Mouse (Mus musculus) yolk sac, embryonic 10.5 days (tissue): ENCODE measurements around the gene Xrcc4.
"Not testable (repeated sequence)": the region's sequence is repeated elsewhere in the genome, so short reads cannot be mapped to it uniquely, and the experiment has no call there.

ENCODE experiments used
- DNase-seq: peaks from one replicate; pipeline ENCODE4 v3.0.0-alpha.2; 2017; ENCODE audit warnings: low spot score

Gene Xrcc4

GRCm38 (mm10) chr13:90088962-90089824 is at the start of gene Xrcc4, which contains the start of gene Tmem167:
Xrcc4 (minus strand) TSS chr13:90089608.
Tmem167 (plus strand) TSS chr13:90089123.
- peak; percentile 96 for DNase-seq

DNA sequence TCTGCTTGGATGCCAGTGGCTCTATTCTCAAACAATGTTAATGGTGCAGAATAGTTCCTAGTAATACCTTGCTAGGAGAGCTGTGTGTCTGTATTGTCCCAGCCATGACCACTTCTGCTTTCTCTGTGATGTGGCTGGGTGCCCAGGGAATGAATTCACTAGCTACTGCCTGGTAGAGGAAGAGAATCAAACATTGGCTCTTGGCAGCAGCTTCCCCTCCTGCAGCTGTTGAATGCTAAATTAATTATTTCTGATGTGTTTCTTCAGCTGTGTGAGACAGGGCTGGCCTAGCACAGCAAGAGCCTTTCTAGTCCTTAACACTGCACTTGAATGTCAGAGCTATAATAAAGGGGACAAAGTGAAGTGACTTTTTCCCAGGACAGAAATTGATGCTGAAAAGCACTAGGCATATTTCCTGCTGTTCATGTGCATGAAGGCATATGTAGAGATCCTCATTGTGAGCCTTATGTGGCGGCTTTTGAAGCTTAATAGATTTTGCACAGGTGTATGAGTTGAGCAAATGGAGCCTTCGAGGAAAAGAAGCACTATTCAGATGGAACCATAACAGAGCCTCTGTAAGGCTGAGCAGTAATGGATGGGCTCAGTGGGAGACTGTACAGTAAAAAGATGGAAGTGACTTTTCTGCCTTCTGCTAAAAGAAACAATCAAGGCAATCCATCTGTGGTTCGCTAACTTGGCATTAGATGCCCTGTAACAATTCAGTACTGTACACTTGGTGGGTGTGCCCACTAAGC is 46.9 kb upstream of the Xrcc4 start:
- no peak for DNase-seq

GRCm38 (mm10) chr13:90111681-90112080 is 22.3 kb upstream of the Xrcc4 start:
- DNase-seq, result no peak

GRCm38 (mm10) chr13:90108746-90109145 is 19.3 kb upstream of the Xrcc4 start:
- not testable (repeated sequence) for DNase-seq

- no peak for DNase-seq
Measured at GRCm38 (mm10) chr13:90106139-90106538, 16.7 kb upstream of the Xrcc4 start.

DNA sequence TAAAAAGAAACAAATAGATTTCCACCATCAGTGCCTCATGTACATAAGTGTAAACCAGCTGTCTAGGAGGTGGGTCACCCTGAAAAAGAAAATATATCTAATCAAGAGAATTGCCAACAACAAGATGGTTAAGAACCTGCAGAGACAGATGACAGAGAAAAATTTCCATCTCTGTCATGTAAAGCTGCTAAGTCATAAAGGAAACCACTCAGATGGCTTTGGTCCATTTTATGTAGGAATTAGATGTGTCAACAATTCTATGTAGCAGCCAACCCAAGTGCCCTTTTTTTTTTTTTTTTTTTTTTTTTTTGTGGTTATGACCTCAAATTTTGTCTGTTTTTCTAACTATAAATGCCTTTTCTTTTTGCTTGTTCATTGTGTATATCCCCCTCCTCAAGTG is 12.1 kb upstream of the Xrcc4 start:
- DNase-seq, result no peak

DNA sequence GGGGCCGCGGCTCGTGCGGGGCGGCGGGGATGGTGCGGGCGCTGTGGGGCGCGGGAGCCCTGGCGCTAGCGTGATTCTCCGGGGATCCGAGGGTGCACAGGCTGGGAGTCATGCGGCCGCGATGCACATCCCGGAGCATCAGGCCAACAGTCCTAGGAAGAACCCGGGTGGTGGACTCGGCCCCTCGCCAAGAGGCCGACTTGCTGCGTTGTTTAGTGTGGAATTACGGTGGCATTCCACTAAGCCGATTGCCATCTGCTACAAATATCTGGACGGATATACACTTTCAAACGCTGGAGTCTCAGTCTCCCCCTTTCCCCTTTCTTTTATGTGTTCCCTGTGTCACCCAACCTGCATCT is 396 bp upstream of the Xrcc4 start:
- no peak for DNase-seq

- DNase-seq, result no peak
Measured at GRCm38 (mm10) chr13:90061877-90062276, 27.5 kb downstream of the Xrcc4 start.

GRCm38 (mm10) chr13:90052408-90052807 is 37.0 kb downstream of the Xrcc4 start:
- DNase-seq, result no peak

GRCm38 (mm10) chr13:90051735-90052134 is 37.7 kb downstream of the Xrcc4 start:
- DNase-seq, result no peak

DNA sequence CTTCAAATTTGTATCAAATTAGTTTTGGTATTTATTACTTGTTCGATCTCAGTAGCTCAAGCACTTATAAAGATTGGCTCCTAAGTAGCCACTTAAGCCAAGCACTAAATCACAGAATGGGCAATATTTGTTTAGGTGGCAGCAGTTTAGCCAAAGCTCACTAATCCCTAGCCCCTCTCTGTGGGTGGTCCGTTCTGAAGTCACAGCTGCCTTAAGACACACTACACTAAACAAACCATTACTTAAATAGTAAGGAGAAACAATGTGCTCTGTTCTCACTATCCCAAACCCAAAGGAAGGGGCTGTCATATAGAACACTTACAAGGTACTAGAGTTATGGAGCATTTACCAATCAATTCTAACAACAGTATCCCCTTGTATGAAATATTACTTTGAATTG is 49.8 kb downstream of the Xrcc4 start:
- DNase-seq, result peak; percentile 36

DNA sequence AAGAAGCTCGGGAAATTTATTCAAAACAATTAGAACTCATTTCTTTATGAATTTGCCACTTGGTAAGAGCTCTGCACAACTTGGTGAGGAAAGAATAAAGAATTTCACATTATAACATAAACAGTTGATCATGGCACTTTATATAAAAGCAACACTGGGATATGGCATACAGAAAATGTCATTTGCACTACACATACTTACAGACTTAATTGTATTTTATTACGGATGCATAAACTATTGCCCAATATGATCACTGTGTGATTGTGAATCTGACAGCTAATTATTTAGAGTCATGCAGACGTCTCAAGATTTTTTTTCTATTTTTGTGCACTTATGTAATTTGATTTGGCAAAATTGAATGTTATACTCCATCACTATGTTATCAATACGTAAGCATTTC is 56.4 kb downstream of the Xrcc4 start:
- DNase-seq, result no peak

DNA sequence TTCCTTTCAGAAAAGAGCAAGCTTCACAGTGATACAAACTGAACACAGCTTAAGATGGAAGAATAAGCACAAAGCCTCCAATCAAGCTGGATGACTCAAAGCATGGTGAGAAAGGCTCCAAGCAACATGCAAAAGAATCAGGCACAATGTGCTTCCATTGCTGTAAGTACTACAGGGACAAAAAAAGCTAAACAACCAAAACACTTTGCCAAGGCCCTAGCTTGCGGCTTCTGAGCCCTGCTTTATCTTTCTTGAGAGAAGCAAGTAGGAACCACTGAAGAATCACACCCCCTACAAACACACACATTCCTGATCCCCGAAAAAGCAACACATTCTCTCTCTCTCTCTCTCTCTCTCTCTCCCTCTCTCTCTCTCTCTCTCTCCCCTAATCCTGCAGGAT is 56.9 kb downstream of the Xrcc4 start:
- DNase-seq, result no peak

- no peak for DNase-seq
Measured at GRCm38 (mm10) chr13:90030911-90031310, 58.5 kb downstream of the Xrcc4 start.

DNA sequence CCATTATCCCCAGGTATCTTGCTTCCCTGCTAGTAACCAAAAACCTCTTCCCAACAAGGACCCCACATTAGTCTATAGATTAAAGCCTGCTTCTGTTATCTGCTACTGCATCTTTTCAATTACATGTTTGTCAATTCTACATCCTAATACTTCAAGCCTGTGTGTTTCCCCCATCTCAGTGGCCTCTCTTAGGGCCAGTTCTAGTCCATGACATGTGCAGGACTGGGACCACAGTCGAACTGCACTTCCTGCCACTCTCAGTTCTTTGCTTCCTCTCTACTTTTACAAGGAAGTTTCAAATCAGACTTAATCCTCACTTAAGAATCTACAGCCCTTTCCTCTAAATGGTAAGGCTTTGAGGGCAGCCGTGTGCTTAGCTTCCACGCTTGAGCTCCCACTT is 76.8 kb downstream of the Xrcc4 start:
- no peak for DNase-seq

DNA sequence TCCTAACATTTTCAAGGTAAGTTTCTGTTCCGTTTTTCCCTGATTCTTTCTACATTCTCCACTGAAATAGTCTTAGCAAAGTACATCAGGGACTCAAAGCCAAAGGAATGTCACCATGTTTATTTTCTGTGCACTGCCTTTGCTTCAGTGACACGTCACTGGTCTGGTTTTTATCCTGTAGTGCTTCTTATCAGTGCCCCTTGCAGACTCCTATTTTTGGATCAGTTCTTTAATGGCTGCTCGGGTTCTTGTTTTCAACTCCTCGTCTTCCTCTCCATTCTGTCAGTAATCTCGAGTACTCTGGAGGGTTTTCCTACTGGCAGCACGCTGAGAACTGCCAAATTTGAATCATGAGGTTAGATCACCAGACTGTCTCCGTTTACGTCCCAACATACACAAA is 77.2 kb downstream of the Xrcc4 start:
- peak; percentile 3 for DNase-seq

DNA sequence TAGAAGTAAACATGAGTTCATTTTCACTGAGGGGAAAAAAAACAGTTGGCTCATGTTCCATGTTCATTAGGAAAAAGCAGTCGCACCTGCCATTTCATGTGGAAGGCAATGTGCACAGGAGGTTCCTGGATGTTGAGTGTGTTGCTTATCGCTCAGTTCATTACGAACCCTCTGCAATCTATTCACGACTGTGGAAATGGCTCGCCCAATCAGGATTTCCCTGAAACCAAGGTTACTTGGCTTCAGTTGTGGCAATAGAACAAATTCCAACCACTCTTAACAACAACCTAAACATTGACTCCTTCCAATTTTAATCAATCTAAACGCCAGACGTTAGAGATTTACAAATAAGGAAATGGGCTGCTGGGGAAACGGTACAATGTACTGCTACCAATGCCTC is 78.3 kb downstream of the Xrcc4 start:
- no peak for DNase-seq

- no peak for DNase-seq
Measured at GRCm38 (mm10) chr13:90009786-90010185, 79.6 kb downstream of the Xrcc4 start.

GRCm38 (mm10) chr13:90005561-90005960 is 83.8 kb downstream of the Xrcc4 start:
- DNase-seq, result no peak

DNA sequence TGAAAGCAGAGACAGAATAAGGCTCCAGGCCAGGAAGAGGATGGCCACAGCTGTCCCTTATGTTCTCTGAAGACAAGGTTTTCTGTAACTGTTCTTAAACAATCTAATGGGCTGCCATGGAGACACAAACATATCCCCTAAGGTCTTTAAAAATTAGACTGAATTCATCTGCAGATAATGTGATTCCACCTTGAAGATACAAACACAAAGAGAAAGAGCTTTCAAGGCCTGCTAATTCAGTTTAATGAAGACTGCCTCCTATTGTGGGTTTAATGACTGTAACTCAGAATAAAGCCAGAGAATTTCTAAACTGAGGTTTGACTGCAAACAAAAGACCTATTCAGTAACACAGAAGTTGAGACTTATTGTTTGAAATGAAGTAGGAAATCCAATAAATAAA is 91.9 kb downstream of the Xrcc4 start:
- DNase-seq, result no peak

GRCm38 (mm10) chr13:89986087-89986486 is 103.3 kb downstream of the Xrcc4 start:
- DNase-seq, result no peak

- no peak for DNase-seq
Measured at GRCm38 (mm10) chr13:89970940-89971339, 118.5 kb downstream of the Xrcc4 start.

- no peak for DNase-seq
Measured at GRCm38 (mm10) chr13:89968671-89969070, 120.7 kb downstream of the Xrcc4 start.
